Mouse (Mus musculus): Measurements from ENCODE around the gene Acsl5. TPM values are rescaled to one million over a fixed set of nuclear protein-coding genes. Genes with fewer than 3 reads are reported as not detected.

The Acsl5 gene
- 26.3 and 41.1 TPM in 2 replicates for polyA plus RNA-seq (2015; fragmentation: Nextera tagmentation; extraction: Ambion mirVana)

DNA sequence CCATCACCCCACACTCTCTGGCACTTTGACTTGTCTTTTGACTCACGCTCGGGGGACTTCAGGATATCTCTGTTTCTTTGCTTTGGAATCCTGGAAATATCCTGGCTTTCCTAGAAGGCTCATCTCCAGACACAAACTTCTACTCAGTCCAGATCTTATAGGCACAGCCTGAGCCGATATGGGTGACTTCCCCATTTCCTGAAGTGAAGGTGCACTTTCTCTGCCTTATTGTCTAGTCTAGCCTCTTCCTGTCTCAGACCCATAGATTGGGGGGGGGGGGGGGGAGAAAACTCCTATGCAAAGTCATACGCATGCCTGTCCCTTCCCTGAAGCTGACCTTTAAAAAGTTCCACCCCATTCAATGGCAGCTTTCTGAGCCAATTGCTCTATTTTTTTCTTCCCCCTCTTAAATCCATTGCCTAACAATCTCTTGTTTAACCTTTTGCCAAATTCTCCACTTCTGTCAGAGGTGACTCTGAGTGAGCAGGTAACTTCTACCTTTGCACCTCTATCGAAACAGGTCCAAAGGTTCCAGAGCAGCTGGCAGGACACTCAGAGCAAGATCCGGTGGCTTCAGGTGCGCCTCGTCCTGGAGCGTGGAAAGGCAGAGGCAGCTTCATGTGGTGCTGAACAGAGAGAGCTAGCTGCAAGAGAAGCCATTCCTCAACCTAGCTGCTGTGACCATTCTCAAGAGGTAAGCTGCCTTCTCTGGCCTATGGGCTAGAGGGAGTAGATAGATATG is at the start of gene Acsl5:
Gene Acsl5 (plus strand): TSS at position 556 of the 742 bp plus-strand sequence.
- Histone ChIP-seq H3K4me1 (replicated peaks) (peaks cover 14% of the 10 kb centered on the region), H3K27ac (no peak within 1 kb of the TSS), H3K9me3 (replicated peaks) (no peaks in the 10 kb centered on the region), H3K9ac (no peak within 1 kb of the TSS), H3K27me3 (no peaks in the 10 kb centered on the region), H3K36me3 (no peaks in the 10 kb centered on the region), H3K4me2 (no peak within 1 kb of the TSS), H3K4me3 (no peak within 1 kb of the TSS)
- ATAC-seq (replicated peaks; ENCODE audit: insufficient number of reproducible peaks, insufficient read depth, low FRiP score, low read depth), result no peak
- 89% methylated on average over 9 of the region's 9 CpGs for WGBS

DNA sequence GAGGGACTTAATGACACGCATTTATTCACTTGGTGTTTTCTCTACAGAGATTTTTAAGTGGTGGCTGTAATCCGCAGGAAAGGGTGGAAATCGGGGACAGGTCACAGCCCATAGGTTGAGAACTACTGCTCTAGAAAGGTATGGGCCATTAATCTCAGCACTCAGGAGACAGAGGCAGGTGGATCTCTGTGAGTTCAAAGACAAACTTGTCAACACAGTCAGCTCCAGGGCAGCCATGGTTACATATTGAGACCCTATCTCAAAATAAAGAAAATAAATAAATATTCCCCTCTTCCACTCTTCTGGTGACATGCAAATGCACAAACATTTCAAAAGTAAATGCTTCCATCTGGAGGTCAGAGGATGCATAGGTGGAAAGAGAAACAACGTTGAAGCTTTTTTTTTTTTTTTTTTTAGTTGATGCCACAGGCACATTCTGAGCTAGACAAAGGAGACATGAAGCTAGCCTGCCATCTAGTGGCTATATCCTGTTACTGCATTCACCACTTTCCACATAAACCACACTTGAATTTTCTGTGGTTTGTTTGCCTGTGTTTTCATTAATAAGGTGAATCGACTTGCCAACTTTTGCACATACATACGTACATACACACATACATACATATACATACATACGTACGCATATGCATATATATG is 45.1 kb upstream of the Acsl5 start:
- WGBS, result 36% methylated on average over 8 of the region's 8 CpGs
- no peak overlapping the region for H3K9ac ChIP-seq
- H3K4me3 ChIP-seq, result no peak overlapping the region
- H3K4me2 ChIP-seq, result no peak overlapping the region
- no peak overlapping the region for H3K27ac ChIP-seq
- ATAC-seq (replicated peaks; ENCODE audit: insufficient number of reproducible peaks, insufficient read depth, low FRiP score, low read depth), result no peak
- H3K27me3 ChIP-seq, result peaks cover 14% of the 10 kb centered on the region
- H3K9me3 ChIP-seq (replicated peaks), result no peaks in the 10 kb centered on the region
- no peaks in the 10 kb centered on the region for H3K4me1 ChIP-seq (replicated peaks)
- no peaks in the 10 kb centered on the region for H3K36me3 ChIP-seq

DNA sequence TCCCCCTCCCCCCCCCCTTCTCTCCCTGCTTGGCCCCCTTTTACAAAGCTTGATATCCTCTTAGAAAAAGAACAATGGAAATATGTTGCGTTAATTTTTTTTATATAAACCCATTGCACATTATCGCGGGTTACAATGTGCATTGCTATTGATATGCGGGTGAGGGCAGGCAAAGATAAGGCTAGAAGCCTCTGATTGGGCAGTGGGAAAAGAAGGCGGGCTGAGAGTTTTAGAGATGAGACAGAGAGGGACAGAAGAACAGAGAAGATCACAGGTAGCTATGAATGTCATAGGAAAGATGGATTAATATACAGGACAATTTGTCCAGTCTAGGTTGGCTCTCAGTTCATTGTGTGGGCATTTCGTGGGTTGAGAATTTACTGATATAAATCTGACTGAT is 44.5 kb upstream of the Acsl5 start:
- Histone ChIP-seq H3K4me2 (no peak overlapping the region), H3K4me1 (replicated peaks) (no peaks in the 10 kb centered on the region), H3K27me3 (peaks cover 14% of the 10 kb centered on the region), H3K9me3 (replicated peaks) (no peaks in the 10 kb centered on the region), H3K27ac (no peak overlapping the region), H3K36me3 (no peaks in the 10 kb centered on the region), H3K9ac (no peak overlapping the region), H3K4me3 (no peak overlapping the region)
- WGBS, result 47% methylated on average over 6 of the region's 6 CpGs
- ATAC-seq (replicated peaks; ENCODE audit: insufficient number of reproducible peaks, insufficient read depth, low FRiP score, low read depth), result no peak

DNA sequence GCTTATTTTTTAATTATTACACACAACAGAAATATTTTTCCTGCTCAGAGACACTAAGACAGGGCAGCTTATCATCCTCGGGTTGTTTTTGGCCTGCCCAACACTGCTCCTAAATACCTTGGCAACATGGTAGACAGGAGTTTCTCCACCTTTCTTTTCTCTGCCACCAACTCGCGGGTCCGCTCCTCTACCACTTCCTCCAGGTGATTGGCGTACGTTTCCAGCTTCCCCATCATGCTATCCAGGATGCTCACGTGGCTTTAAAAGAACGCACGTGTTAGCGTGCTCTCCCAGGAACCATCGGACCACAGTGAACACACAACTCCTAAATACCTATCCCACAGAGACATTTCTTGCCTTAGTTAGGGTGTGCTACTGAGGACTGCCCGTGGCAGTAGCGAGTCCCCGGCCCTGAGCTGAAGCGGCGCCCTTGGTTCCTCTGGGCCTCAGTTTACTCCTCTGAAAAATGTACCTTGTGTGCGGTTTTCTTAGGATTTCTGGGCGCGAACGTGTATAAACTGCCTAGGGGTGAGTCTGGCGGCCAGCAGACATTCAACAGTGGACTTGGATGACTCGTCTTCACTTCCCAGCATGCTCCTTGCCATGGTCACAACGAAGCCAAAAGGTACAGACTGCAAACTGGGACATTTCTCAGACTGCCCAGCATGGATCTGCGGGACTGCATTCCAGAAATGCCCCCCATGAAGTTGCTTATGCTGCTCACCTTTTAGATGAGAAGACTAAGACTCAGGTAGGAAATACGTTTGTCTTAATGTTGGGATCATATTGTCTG is 43.8 kb upstream of the Acsl5 start:
- no peak for ATAC-seq (replicated peaks; ENCODE audit: insufficient number of reproducible peaks, insufficient read depth, low FRiP score, low read depth)
- peaks cover 14% of the 10 kb centered on the region for H3K27me3 ChIP-seq
- no peaks in the 10 kb centered on the region for H3K9me3 ChIP-seq (replicated peaks)
- H3K4me2 ChIP-seq, result no peak overlapping the region
- H3K4me1 ChIP-seq (replicated peaks), result no peaks in the 10 kb centered on the region
- no peak overlapping the region for H3K4me3 ChIP-seq
- H3K27ac ChIP-seq, result no peak overlapping the region
- H3K9ac ChIP-seq, result no peak overlapping the region
- 54% methylated on average over 25 of the region's 25 CpGs for WGBS
- no peaks in the 10 kb centered on the region for H3K36me3 ChIP-seq

DNA sequence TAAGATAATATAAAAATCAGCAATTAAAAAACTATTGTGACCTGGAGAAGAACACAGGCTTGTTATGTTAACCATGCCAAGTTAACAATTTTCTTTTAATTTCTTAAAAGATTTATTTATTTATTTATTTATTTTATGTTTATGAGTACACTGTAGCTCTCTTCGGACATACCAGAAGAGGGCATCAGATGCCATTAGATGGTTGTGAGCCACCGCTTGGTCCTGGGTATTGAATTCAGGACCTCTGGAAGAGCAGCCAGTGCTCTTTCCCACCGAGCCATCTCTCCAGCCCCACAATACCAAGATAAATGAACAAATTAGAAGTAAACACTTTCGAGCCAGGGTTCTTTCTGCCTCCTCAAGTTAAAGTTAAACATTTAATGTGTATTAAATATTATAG is 43.1 kb upstream of the Acsl5 start:
- H3K4me1 ChIP-seq (replicated peaks), result no peaks in the 10 kb centered on the region
- 69% methylated on average over 4 of the region's 4 CpGs for WGBS
- H3K9me3 ChIP-seq (replicated peaks), result no peaks in the 10 kb centered on the region

DNA sequence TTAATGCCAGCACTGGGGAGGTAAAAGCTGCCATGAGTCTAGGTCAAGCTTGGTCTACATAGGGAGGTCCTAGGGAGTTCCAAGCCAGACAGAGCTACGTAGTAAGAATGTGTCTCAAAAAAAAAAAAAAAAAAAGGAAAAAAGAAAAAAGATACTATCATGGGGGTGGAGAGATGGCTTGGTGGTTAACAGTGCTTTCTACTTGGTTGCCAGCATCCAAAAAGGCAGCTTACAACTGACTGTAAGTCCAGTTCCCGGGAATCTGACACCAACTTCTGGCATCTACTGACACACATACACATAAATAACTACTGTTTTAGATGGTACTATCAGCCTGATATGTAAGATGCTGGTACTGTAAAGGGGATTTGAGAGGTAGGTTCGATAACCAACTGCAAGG is 42.7 kb upstream of the Acsl5 start:
- WGBS, result 69% methylated on average over 3 of the region's 3 CpGs
- no peaks in the 10 kb centered on the region for H3K9me3 ChIP-seq (replicated peaks)

More for the DNA sequence above, 43.1 kb upstream of the Acsl5 start:
- Histone ChIP-seq H3K9ac (no peak overlapping the region), H3K27ac (no peak overlapping the region), H3K36me3 (no peaks in the 10 kb centered on the region), H3K4me3 (no peak overlapping the region), H3K4me2 (no peak overlapping the region), H3K27me3 (peaks cover 14% of the 10 kb centered on the region)
- no peak for ATAC-seq (replicated peaks; ENCODE audit: insufficient number of reproducible peaks, insufficient read depth, low FRiP score, low read depth)

DNA sequence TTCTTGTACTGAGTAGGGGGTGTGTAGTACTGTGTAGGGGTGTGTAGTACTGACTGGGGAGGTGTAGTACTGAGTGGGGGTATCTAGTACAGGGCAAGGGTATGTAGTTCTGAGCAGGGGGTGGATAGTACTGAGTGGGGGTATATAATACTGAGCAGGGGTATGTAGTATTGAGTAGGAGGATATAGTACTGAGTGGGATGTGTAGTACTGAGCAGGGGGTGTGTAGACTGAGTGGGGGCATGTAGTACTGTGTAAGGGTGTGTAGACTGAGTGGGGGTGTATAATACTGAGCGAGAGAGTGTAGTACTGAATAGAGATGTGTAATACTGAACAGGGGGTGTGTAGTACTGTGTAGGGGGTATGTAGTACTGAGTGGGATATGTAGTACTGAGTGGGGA is 40.0 kb upstream of the Acsl5 start:
- Histone ChIP-seq H3K27ac (no peak overlapping the region), H3K9ac (no peak overlapping the region), H3K9me3 (replicated peaks) (no peaks in the 10 kb centered on the region), H3K4me1 (replicated peaks) (no peaks in the 10 kb centered on the region), H3K36me3 (no peaks in the 10 kb centered on the region), H3K27me3 (peaks cover 8% of the 10 kb centered on the region), H3K4me2 (no peak overlapping the region), H3K4me3 (no peak overlapping the region)
- WGBS, result 70% methylated on average over 1 of the region's 1 CpGs
- ATAC-seq (replicated peaks; ENCODE audit: insufficient number of reproducible peaks, insufficient read depth, low FRiP score, low read depth), result no peak

More for the DNA sequence above, 42.7 kb upstream of the Acsl5 start:
- Histone ChIP-seq H3K4me2 (no peak overlapping the region), H3K4me3 (no peak overlapping the region), H3K36me3 (no peaks in the 10 kb centered on the region), H3K4me1 (replicated peaks) (no peaks in the 10 kb centered on the region), H3K27ac (no peak overlapping the region), H3K27me3 (peaks cover 14% of the 10 kb centered on the region), H3K9ac (no peak overlapping the region)
- ATAC-seq (replicated peaks; ENCODE audit: insufficient number of reproducible peaks, insufficient read depth, low FRiP score, low read depth), result no peak

DNA sequence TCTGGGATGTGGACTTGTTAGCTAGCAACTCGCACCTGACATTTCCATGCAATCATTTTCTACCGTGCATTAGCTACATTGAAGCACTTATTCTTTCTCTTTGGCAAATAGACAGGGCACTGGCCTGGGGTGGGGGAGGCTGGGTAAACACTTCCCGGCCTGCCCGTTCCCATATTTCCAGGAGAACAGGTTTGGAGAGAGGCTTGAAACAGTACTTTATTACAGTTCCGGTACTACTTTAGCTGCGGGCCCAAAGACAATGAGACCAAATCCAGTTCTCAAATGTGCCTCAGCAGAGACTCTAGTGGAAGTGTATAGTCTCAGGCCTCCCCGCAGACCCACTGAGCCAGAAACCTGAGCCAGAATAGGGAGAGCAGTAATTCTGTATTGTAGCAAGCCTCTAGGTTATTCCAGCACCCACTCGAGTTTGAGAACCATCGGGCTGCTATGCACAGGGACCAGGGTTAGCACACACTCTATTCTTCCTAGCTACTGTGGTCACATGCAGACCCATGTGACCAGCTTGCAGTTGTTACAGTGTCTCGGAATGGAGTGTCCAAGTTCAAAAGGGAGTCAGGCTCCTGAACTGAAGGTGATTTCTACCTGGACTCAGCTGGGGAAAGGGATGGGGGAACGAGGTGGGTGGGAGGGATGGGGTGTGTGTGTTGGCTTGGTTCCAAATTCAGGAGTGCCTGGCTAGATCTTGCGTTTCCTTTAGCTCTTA is 38.0 kb upstream of the Acsl5 start:
- Histone ChIP-seq H3K4me1 (replicated peaks) (peaks cover 14% of the 10 kb centered on the region), H3K36me3 (no peaks in the 10 kb centered on the region), H3K9me3 (replicated peaks) (no peaks in the 10 kb centered on the region), H3K27me3 (no peaks in the 10 kb centered on the region), H3K9ac (no peak overlapping the region), H3K27ac (no peak overlapping the region), H3K4me3 (no peak overlapping the region), H3K4me2 (no peak overlapping the region)
- ATAC-seq (replicated peaks; ENCODE audit: insufficient number of reproducible peaks, insufficient read depth, low FRiP score, low read depth), result no peak
- 69% methylated on average over 12 of the region's 12 CpGs for WGBS

DNA sequence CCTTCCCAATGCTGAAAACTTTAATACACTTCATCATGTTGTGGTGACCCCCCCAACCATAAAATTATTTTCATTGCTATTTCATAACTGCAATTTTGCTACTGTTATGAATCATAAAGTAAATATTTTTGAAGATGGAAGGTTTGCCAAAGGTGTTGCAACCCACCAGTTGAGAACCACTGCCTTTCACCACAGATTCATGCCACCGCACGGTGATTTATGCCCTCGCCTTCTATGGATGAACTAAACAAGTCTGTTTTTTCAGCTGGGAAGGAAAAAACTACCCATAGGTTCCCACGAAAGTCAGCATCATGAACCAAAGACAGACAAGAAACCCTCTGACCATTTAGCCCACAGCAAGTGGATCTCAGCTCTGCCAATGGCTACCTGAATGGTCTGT is 34.9 kb upstream of the Acsl5 start:
- Histone ChIP-seq H3K36me3 (no peaks in the 10 kb centered on the region), H3K4me3 (no peak overlapping the region), H3K27me3 (no peaks in the 10 kb centered on the region), H3K4me2 (no peak overlapping the region), H3K4me1 (replicated peaks) (peaks cover 19% of the 10 kb centered on the region), H3K9me3 (replicated peaks) (no peaks in the 10 kb centered on the region), H3K27ac (no peak overlapping the region; the same call in 1 of the 2 replicates), H3K9ac (no peak overlapping the region)
- no peak for ATAC-seq (replicated peaks; ENCODE audit: insufficient number of reproducible peaks, insufficient read depth, low FRiP score, low read depth)
- WGBS, result 93% methylated on average over 4 of the region's 4 CpGs

DNA sequence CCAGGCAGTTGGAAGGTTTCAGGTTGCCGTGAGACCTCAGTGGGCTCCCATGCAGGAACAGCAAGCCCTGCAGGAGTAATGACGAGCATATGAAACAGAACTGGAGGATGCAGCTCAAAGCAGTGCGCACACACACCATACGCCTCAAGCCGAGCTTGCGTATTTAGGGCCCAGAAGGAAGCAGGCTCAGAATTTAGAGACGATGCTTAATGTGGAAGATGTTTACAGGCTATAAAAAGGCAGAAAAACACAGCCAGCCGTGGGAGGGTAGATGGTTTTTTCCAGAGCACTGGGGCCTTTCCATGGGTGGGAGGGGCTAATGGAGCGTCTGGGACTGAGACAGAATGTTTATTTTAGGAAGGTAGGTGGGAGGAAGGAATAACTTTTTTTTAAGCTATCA is 34.4 kb upstream of the Acsl5 start:
- Histone ChIP-seq H3K27ac (no peak overlapping the region; the same call in 1 of the 2 replicates), H3K9ac (no peak overlapping the region), H3K27me3 (no peaks in the 10 kb centered on the region), H3K4me3 (no peak overlapping the region), H3K4me2 (no peak overlapping the region), H3K36me3 (no peaks in the 10 kb centered on the region), H3K9me3 (replicated peaks) (no peaks in the 10 kb centered on the region), H3K4me1 (replicated peaks) (peaks cover 19% of the 10 kb centered on the region)
- WGBS, result 64% methylated on average over 9 of the region's 9 CpGs
- ATAC-seq (replicated peaks; ENCODE audit: insufficient number of reproducible peaks, insufficient read depth, low FRiP score, low read depth), result no peak
